Mouse (Mus musculus) limb, embryonic 11.5 days (tissue): ENCODE measurements around the gene Chst4. TPM values are rescaled to one million over a fixed set of nuclear protein-coding genes. Genes with fewer than 3 reads are reported as not detected.

Source experiments
- ATAC-seq: fragments of 200-750 bp; cut with Nextera tagmentation; 2 replicates; pipeline ENCODE4 v1.8.0; 2017; ENCODE audit warnings: low read depth; ENCODE audit not compliant: insufficient number of reproducible peaks, low FRiP score, low TSS enrichment
- DNase-seq: peaks from one replicate; pipeline ENCODE4 v3.0.0-alpha.2; 2015; ENCODE audit warnings: low spot score
- H3K27ac ChIP-seq: fragments of 300-500 bp; sonication (generic); replicated peaks from 2 replicates; pipeline ENCODE4 v1.5.1; 2014; ENCODE audit warnings: low read depth, mild to moderate bottlenecking, low read length
- H3K27me3 ChIP-seq: fragments of 300-500 bp; sonication (generic); 2 replicates; pipeline ENCODE4 v1.6.1; 2014; ENCODE audit warnings: mild to moderate bottlenecking, low read length, mixed read lengths; ENCODE audit not compliant: control insufficient read depth, insufficient read depth
- H3K36me3 ChIP-seq: fragments of 300-500 bp; sonication (generic); 2 replicates; pipeline ENCODE4 v1.6.1; 2014; ENCODE audit warnings: mild to moderate bottlenecking, low read length, moderate library complexity, mixed read lengths; ENCODE audit not compliant: control insufficient read depth, insufficient read depth
- H3K4me1 ChIP-seq: fragments of 300-500 bp; sonication (generic); 2 replicates; pipeline ENCODE4 v1.6.1; 2014; ENCODE audit warnings: low read length, mixed read lengths; ENCODE audit not compliant: control insufficient read depth, insufficient read depth
- H3K4me2 ChIP-seq: fragments of 300-500 bp; sonication (generic); 2 replicates; pipeline ENCODE4 v1.6.1; 2014; ENCODE audit warnings: low read depth, mild to moderate bottlenecking, moderate library complexity; ENCODE audit not compliant: severe bottlenecking
- H3K4me3 ChIP-seq: fragments of 300-500 bp; sonication (generic); 2 replicates; pipeline ENCODE4 v1.5.1; 2014; ENCODE audit warnings: low read depth, low read length
- H3K9ac ChIP-seq: fragments of 300-500 bp; sonication (generic); 2 replicates; pipeline ENCODE4 v1.6.1; 2014; ENCODE audit warnings: mild to moderate bottlenecking, low read length
- H3K9me3 ChIP-seq: fragments of 300-500 bp; sonication (generic); 2 replicates; pipeline ENCODE4 v1.6.1; 2016; ENCODE audit warnings: low read length; ENCODE audit not compliant: control insufficient read depth
- WGBS: fragments of 180-500 bp; shearing (Covaris S2); extraction: QIAGEN DNeasy Blood & Tissue Kit; methylation state at CpG from one replicate; pipeline ENCODE4 v1.1.7; 2014; 5-methylcytosine and 5-hydroxymethylcytosine counted together
- polyA plus RNA-seq: library from polyadenylated mRNA; unstranded; fragments of >200 nt; fragmentation: Nextera tagmentation; extraction: Ambion mirVana; gene quantifications from 2 replicates; pipeline ENCODE4 v1.2.1, GENCODE M21; 2014

Chst4 gene
- polyA plus RNA-seq, 1 experiment from 2014 or later: not detected

GRCm38 (mm10) chr8:109982386-109983105 lies 57.0 kb downstream of the Chst4 start:
- DNase-seq (no peak), ATAC-seq (no peak)
- Histone ChIP-seq H3K27me3 (no peaks in the 10 kb centered on the region), H3K36me3 (no peaks in the 10 kb centered on the region), H3K27ac (no peak overlapping the region), H3K4me1 (no peaks in the 10 kb centered on the region), H3K9ac (no peak overlapping the region), H3K4me2 (no peak overlapping the region), H3K4me3 (no peak overlapping the region), H3K9me3 (no peaks in the 10 kb centered on the region)
- WGBS: 81% methylated on average over 15 of the region's 15 CpGs

- Histone ChIP-seq H3K27ac (no peak overlapping the region), H3K4me3 (no peak overlapping the region), H3K9me3 (no peaks in the 10 kb centered on the region; the same call in 1 of the 2 replicates), H3K9ac (no peak overlapping the region), H3K36me3 (no peaks in the 10 kb centered on the region), H3K4me1 (no peaks in the 10 kb centered on the region), H3K27me3 (no peaks in the 10 kb centered on the region), H3K4me2 (no peak overlapping the region)
- ATAC-seq (no peak), DNase-seq (no peak)
- WGBS: 78% methylated on average over 6 of the region's 6 CpGs
Measured at GRCm38 (mm10) chr8:109979339-109979738, 60.2 kb downstream of the Chst4 start.

Other genes starting within 250 kb of the Chst4 start
- 3.6 and 4.6 TPM in 2 replicates for gene Phlpp2, start 171.2 kb downstream of the Chst4 start, polyA plus RNA-seq
- gene Marveld3, start 77.5 kb downstream of the Chst4 start, polyA plus RNA-seq: 0.24 and 0.27 TPM in 2 replicates
- not detected in 2 replicates for gene Tat, start 49.3 kb downstream of the Chst4 start, polyA plus RNA-seq
- gene Zfp612, start 40.0 kb upstream of the Chst4 start, polyA plus RNA-seq: 7.9 and 10.3 TPM in 2 replicates
- not detected in 2 replicates for gene Gm21964, start 61.5 kb upstream of the Chst4 start, polyA plus RNA-seq
- gene Gm17720, start 63.0 kb upstream of the Chst4 start, polyA plus RNA-seq: not detected in 2 replicates
- gene Calb2, start 128.5 kb upstream of the Chst4 start, polyA plus RNA-seq: 30.2 and 40.6 TPM in 2 replicates
- 9.6 and 9.9 TPM in 2 replicates for gene Cmtr2, start 175.9 kb upstream of the Chst4 start, polyA plus RNA-seq
- gene Hydin, start 227.2 kb upstream of the Chst4 start, polyA plus RNA-seq: not detected in 2 replicates